Mouse (Mus musculus): ENCODE measurements around the gene Nptn.

- TF ChIP-seq GATA1 (IDR thresholded peaks at IDR 0.05; ENCODE audit: low read length) (no peak), TAL1 (IDR thresholded peaks at IDR 0.05; ENCODE audit: low read length) (no peak)
These were observed 70.0 kb downstream of the Nptn start for GRCm38 (mm10) chr9:58651993-58652392.

Data from erythroblast, embryonic 14.5 days (primary cell).